Mouse (Mus musculus) gastrocnemius, postnatal 25 days (tissue): ENCODE results near the gene Fgfr2. TPM values are rescaled to one million over a fixed set of nuclear protein-coding genes. Genes with fewer than 3 reads are reported as not detected.

Source experiments
- DNase-seq: peaks from one replicate; pipeline ENCODE4 v3.0.0; 2022
- total RNA-seq, 2 experiments: library from RNA; stranded (reverse); gene quantifications; 1 replicate in 1 of 2; 2 replicates in 1 of 2; pipeline ENCODE4 v1.2.3; 2021

Fgfr2 gene
- total RNA-seq, 2 experiments from 2014 or later: 0.33 to 0.96 TPM

DNA sequence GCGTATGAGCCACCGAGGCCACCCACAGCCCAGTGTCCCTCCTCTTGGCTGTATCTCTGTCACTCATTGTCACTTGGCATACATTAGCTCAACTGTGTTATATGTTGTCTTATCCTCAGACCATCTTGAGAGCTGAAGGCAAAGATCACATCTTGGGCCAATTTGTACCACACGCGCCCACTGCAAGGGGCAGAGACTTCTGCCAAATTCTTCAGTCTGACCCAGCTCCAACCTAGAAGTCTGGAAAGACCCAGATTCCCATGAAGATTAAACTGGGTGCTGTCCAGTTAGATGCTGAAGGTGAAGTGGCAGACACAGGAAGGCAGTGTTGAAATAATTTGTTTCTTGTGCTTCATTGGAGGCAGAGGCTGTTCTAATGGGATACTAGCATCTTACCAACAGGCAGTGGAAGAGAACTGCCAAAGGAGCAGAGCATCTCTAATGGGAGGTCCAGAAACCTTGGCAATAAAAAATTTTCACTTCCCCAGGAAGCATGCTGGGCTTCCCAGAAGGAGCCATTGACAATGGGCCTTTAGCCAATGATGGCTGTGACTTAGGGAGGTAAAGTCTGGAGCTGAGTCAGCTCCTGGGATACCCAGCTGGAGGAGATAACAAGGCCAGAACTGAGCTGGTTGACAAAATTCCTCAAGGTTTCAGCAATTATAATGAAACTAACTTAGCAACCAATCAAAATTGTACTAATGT is 514.7 kb downstream of the Fgfr2 start:
- DNase-seq: no peak

DNA sequence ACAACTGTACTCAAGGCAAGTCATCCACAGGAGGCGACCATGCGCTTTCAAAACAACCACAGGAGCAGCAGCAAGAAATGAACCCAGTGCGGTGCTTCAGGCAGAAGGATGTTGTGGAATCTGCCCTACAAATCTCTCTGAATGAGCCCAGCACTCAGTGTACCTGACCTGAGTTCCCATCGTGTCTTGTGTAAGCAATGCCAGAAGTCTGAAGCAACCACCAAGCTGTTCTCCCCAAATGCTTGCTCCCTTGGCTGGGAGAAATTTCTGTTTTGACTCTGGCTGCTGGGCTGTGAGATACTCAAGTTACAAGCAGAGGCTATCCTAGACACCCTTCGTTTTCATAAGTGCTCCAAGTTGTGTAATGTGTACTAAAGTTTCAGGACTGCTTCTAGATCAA is 517.5 kb downstream of the Fgfr2 start:
- DNase-seq: peak; percentile 74

DNA sequence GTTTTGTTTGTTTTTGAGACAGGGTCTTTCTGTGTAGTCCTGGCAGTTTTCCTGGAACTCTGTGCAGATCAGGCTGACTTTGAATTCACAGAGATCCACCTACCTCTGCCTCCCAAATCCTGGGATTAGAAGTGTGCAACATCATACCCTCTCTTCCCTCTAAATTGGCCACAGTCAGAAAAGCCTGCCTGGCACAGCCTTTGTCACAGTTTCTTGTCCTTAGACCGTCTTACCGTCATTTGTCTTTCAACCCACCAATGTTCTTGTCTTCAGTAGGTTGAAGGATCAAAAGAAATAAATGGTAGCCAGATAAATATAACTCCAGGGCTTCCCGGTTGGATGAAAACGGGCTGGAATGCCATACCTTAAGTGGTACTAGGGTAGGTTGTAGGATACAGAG is 518.4 kb downstream of the Fgfr2 start:
- no peak for DNase-seq

DNA sequence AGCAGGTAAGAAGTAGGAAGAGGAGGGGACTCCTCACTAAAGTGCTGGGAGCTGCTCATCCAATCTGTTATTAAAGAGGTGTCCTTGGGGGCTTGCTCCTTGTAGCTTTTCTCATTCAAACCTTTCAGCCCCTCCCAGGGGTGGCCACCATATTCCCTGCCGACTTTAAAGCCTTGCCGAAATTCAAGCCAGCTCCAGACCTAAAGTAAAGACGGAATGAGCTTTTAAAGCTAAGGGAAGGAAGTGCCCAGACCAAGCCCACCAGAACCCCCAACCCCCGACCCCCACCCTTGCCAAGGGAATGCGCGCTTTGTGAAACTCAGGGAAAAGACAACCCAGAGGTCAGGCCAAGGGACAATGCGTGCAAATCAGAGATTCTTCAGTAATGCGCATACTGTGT is 522.2 kb downstream of the Fgfr2 start:
- DNase-seq: no peak

DNA sequence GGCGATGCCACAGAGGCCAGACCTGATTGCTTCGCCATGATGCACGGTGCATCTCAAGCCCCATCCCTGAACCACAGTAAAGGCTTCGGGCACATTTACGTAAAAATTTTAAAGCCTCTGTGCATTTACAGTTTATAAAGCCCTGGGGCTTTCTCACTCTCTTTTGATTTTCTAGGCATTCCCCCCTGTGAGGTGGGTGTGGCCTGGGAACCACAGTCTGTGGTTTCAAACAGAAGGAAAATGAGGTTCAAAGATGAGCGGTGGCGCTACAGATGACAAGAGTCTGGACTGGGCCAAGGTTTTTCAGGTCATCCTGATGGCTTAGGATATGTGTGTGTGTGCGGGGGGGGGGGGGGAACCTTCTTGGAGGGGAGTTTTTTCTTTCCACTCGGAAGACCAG is 523.1 kb downstream of the Fgfr2 start:
- DNase-seq: no peak

DNA sequence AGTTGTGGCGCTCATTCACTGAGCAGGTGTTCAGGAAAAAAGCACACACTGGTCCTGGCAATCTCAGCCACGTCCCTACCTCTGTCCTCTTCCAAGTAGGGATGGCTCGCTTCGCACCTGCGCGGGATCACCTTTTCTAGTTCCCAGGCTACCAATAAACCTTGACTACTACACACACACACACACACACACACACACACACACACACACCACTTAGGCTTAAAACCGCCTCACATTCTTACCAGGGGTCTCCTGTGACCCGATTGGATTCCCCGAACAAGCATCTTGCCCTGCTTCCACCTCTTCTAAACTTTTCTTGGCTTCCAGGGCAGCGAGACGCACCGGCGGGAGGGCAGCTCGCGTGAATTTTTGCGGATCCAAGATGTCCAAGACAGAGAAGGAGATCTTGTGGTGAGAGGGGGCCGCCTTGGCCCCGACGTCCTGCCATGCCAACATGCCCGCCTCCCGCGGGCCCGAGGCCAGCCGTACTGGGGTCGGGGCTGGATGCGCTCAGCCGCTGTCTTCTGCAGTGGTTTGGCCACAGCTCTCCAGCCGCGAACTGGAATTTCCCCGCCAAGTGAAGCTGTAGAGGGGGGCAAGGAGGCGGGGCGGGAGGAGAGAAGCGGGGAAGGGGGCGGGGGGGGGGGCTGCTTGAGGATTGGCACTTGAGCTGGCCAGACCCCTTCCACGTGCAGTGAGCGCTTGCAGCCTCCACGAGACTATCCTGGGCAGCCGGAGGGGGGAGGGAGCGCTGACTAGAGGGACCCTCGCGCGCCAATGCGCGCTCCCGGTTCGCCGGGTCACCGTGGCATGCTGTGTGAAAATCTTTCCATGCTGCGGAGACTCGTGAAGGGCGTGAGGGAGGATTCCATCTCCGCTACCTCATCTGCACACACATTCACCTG is 523.8 kb downstream of the Fgfr2 start, which contains the start of gene Nkx1-2:
Gene Nkx1-2, minus strand, starts transcription at position 567 of the 905 bp plus-strand sequence.
- no peak for DNase-seq

DNA sequence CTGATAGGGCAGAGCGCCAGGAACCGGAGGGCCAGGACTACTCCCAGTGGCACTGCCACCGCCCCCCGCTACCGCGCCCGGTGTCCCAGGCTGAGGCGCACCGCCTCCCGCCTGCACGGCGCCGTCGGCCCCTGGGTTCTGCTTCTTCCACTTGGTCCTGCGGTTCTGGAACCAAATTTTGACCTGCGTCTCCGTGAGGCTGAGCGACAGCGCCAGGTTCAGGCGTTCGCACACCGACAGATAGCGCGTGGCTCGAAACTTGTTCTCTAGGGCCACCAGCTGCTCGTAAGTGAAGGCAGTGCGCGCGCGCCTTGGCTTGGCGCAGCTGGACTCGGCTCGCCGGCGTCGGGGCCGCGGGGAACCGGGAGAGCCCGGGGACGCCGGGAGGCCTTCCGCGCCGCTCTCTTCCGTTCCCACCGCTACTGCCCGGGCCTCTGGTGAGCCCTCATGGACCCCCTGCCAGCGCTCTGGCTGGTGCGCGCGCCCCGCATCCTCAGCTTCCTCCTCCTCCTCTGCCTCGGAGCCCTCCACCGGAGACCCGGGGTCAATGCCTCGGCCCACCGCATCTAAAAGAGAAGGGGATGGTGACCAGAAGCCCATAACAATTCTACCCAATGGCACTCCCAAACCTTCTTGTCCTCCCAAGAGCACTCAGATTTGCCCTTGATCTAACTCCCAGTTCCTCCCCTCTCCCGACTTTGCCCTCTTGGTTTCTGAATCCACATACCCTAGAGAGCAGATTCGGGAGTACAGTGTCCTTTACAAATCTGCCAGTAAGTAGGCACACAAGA is 525.7 kb downstream of the Fgfr2 start:
- no peak for DNase-seq

DNA sequence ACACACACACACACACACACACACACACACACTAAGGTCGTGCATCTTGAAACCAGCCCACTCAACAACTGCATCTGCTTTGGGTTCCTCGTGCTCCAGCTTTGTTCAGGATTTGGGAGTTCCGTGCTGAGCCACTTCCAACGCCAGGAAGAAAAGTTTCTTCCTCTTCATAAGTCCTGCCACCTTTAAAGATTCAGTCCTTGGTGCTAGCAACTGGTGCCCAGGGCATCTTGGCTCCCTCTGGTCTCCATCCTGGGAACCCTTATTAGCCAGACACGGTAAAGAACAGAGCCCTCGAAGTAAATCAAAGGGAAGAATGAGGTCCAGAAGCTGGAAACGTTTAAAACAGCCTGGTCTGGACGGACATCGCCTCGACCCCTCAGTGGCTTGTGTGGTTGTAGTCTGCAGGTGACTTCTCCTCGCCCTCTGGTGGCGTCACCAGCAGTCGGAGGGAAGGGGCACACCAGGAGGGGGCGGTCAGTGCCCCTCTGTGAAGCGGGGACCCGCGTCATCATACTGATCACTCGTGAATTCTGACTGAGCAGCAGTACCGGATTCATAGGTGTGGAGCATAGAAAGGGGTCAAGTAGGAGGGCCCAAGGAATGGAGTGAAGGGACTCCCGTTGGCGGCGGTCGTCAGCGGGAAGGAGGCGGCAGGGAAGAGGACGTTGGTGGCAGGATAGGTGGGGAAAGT is 526.4 kb downstream of the Fgfr2 start:
- DNase-seq: no peak

DNA sequence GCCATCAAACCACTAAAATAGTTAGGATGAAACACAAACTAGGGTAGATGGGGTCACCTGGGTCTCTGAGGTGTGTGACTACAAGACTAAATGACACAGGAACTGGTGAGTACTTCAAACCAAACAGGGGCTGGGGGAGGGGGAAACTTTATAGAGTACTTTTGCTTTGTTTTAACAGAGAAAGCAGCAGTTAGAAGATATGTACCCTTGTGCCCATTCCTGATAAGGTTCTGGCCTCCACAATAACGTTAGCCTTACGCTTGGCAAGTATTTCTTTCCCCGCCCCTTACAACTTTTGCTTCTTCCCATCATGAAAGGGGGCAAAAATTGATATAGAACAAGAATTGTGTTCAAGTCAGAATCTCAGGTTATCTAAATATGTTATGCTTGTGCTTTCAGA is 527.4 kb downstream of the Fgfr2 start:
- DNase-seq: no peak

DNA sequence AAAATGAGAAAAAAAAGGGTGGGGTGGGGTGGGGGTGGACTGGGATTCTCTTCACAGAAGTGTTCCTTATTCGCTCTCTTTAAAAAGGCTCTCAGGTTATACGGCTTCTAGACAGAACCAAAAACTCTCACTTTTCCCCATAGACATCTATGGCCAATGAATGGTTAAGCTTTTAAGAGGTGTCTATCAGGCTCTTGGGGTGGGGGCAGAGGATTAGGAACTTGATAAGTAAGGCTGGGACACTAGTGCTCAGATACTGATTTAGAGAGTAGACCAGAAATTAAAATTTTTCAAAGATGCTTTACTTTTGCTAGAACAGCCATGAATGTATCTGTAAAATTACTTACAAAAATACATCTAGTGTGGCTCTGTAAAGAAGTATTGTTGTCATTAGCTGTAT is 528.8 kb downstream of the Fgfr2 start:
- no peak for DNase-seq

DNA sequence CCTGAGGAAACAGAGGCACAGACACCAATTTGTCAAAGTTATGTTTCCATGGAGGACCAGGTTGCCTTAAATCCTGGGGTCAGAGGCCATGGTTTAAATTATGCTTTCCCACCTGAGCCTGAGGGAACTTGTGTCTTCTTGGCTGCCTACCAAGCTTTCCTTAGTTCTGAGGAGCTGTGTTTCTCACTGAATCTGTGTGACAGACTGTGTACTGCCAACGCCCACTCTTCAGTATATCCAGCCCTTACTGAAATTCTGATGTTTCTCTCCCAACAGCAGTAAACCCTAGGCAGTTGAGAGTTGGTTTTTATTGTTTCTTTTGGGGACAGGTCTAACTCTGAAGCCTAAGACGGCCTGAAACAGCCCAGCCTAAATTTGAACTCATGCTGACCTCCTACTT is 529.4 kb downstream of the Fgfr2 start:
- no peak for DNase-seq

DNA sequence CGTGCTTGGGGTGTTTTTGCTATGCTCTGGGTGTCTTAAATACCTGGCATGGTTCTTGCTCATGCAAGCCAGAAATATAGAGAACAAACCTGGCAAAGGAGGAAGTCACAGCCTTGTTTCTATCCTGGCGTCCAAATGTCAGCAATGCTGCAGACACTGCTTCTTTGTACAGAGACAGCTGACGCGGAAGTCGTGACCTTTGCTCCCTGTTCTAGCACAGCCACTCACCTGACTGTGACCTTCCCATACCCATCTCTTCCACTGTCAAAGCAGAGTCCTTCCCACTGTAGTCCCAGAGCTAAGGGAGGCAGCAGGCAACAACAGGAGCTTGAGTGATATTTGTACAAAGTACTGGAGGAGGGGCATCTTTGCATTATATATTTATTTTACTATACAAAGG is 533.5 kb downstream of the Fgfr2 start:
- DNase-seq: no peak

DNA sequence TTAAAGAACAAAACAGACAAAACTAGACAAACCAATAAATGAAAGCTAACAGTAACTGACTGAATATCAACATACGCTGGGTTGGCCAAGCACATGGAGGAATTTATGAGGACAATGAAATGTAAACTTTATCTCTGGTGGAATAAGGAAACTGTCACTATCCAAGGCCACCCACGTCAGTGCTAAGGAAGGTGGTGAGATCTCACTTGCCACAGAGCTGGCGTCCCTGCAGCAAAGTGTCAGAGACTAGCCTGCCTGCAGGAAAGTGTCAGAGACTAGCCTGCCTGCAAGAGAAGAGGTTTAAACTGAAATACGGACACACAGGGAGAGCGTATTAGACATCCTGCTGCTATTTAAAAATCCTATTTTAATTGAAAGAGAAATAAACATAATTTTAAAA is 536.0 kb downstream of the Fgfr2 start:
- no peak for DNase-seq

DNA sequence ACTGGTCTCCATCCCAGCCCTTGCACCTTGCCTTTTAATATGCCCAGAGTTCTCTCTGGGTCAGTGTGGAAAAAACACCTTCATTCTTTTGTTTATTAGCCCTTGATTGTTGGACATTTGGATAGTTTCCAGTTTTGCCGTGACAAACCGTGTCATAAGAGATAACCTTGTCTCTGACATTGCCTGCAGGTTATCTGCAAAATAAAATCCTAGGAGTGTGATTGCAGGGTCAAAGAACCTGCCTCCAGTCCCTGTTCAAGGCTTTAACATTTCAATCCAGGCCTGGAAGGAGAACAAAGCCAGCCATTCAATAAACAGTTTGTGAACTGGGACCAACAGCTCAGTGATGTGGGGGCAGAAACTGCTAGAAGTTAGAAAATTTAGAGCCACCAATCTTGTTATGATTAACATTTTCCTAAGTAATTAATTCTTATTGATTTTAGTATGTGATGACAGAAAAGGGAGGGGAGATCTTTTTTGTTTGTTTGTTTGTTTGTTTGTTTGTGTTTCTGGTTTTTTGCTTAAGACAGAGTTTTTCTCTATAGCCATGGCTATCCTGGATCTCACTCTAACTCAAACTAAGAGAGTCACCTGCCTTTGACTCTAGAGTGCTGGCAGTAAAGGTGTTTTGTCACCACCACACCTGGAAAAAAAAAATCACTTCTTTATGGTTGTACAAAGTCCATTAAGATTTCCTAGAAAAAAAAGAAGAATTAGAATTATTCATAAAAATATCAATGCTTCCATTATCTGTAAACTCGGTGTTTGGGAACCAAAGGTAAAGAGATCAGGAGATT is 537.3 kb downstream of the Fgfr2 start:
- no peak for DNase-seq

DNA sequence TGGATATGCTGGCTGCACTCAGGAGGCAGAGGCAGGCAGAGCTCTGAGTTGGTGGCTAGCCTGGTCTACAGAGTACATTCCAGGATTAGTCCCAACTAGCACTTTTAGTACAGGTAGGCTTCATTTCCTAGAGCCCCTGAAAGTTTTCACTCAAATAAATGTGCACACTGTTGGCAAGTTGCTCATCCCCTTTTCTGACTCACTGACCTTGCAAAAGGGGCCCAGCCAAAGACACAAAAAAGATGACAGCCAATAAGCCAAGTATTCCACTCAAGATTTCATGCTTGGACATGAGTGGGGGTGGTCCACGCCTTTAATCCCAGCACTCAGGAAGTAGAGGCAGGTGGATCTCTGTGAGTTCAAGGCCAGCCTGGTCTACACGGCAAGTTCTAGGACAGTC is 541.7 kb downstream of the Fgfr2 start:
- DNase-seq: no peak

DNA sequence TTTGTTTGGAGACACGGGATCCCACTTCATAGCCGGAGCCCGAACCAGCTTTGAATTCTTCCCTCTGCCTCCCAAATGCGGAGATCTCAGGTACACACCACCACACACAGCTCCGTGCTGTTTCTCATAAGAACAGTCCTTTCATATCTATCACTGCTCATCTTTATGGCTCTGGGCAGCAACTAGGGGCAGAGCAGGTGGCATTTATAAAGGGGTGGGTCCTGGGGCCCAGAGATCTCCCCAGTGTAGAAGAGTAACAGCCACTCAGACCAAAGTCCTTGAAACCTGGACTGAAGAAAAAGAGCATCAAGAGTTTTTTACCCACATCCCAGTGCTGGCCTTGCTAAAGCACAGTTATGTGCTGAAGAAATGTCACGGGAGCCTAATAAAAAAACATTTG is 542.6 kb downstream of the Fgfr2 start:
- DNase-seq: no peak

DNA sequence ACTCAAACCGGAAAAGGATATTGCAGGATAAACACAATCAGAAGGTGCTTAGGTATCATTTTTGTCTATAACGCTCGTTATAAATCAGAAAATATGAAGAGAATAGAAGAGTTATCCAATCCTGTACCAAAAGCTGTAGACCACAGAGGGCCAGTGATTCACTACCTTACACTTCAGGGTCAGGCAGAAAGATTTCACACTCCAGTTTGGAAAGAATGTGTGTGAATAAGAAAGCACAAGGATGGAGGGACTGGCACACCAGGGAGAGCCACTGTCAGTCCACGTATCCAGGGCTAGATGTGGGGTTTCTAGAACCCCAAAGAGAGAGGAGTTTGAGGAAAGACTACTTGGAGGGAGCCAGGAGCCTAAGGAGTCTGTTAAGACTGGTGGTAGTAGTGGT is 546.3 kb downstream of the Fgfr2 start:
- no peak for DNase-seq

DNA sequence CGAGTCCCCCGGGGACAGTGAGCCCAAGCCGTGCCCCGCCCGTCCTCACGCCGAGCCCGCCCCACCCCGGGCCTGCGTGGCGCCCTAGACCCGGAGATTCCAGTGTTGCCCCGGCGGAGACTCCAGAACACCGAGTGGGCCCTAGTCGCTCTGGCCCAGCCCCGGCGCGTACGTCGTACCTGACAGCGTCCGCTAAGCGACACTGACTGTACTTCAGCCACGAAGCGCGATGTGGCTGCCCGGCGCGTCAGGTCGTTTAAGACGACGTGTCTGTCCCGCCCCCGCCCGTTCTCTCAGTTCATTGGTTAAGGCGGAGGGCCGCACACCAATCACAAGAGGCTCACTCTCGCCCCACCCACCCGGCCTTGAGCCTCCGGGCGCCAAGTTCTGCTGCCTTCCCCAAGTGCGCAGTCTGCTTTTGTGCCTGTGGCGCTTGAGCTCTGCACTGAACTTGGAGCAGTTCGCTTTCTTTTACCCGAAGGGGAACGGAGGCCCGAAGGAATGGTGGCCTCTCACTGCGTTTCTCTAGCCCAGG is 547.0 kb downstream of the Fgfr2 start, which contains the start of gene Oat:
Gene Oat, minus strand, starts transcription at position 283 of the 535 bp plus-strand sequence.
- peak; percentile 96 for DNase-seq

DNA sequence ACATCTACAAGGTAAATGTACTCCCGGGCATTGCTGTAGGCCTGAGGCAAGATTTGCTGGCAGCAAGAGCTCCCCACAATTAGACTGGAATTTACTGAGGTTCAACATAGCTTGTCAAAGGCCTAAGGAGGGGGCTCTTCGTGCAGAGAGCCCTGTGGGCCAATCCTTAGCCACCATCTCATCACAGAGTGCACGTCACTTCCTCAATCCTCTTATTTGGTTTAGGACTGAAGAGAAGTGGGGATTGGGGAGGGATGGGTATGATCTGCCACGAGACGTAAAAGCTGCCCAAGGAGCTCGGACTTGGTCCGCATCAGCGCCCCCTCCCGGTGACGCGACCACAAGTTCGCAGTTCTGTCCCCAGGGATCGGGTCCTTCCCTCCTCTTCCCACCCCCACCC is 547.5 kb downstream of the Fgfr2 start:
- peak; percentile 78 for DNase-seq

DNA sequence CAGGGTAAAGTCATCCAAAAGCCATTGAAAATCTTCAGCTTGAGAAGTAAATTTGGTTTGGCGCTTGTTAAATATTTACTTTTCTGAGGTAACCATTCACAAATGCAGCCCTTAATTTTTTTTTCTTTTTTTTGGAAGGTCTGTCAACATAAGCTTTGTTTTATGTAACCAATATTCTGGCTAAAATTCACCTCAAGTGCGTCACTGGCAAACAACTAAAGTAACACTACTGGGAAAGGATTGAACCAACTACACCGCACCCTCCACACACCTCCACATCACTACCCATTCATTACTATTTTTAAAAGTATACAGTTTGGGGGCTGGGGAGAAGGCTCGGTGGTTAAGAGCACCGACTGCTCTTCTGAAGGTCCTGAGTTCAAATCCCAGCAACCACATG is 548.5 kb downstream of the Fgfr2 start:
- DNase-seq: no peak

DNA sequence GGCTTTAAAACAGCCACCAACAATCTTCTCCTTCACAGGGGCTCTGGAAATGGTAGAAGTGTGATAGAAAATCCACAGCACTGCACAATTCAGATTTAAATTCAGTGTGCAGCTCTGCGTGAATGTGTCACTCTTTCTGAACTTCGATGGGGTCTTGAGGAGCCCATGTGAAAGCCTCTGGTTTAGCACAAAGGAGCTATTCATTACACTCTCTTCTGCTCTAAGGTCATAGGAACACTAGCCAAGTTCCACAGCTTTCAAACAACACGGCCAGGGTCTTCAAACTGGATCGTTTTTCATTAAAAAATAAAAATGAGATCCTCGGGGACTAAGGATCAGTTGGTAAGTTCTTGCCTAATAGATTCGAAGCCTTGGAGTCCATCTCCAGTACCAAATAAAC is 549.9 kb downstream of the Fgfr2 start:
- DNase-seq: no peak
